Mouse (Mus musculus) C2C12 (cell line): ENCODE results near the gene Nav2. TPM values are rescaled to one million over a fixed set of nuclear protein-coding genes. Genes with fewer than 3 reads are reported as not detected.
A peak's percentile ranks its signal among the peaks of the same experiment; 100 is the strongest.

Source experiments
- H3K27me3 ChIP-seq: one replicate; pipeline ENCODE4 v1.6.1; 2011; ENCODE audit not compliant: control insufficient read depth, insufficient read depth, insufficient read length
- H3K36me3 ChIP-seq: one replicate; pipeline ENCODE4 v1.6.1; 2011; ENCODE audit not compliant: control insufficient read depth, insufficient read depth
- H3K4me3 ChIP-seq: one replicate; pipeline ENCODE4 v1.5.1; 2011; ENCODE audit warnings: mild to moderate bottlenecking, control low read depth; ENCODE audit not compliant: poor library complexity, insufficient read depth, severe bottlenecking
- H3K79me2 ChIP-seq: one replicate; pipeline ENCODE4 v1.6.1; 2011; ENCODE audit not compliant: control insufficient read depth, insufficient read depth
- H3K79me3 ChIP-seq: one replicate; pipeline ENCODE4 v1.6.1; 2011; ENCODE audit warnings: low read depth, control low read depth
- H3ac ChIP-seq: one replicate; pipeline ENCODE3; 2011; ENCODE audit warnings: low read depth; ENCODE audit not compliant: control insufficient read depth, insufficient read length
- CEBPB ChIP-seq: IDR thresholded peaks from one replicate; pipeline ENCODE4 v1.6.1; 2011; ENCODE audit warnings: low read depth, mild to moderate bottlenecking, control low read depth, moderate library complexity
- CTCF ChIP-seq: IDR thresholded peaks from one replicate; pipeline ENCODE4 v1.5.1; 2011; ENCODE audit not compliant: control insufficient read depth, insufficient read depth, insufficient read length
- FOSL1 ChIP-seq: IDR thresholded peaks from one replicate; pipeline ENCODE4 v1.8.0; 2011; ENCODE audit warnings: mild to moderate bottlenecking, low read length; ENCODE audit not compliant: poor library complexity, insufficient read depth, severe bottlenecking
- MAX ChIP-seq: IDR thresholded peaks from one replicate; pipeline ENCODE4 v1.6.1; 2011; ENCODE audit warnings: mild to moderate bottlenecking, control low read depth
- MYOD1 ChIP-seq: IDR thresholded peaks from one replicate; pipeline ENCODE4 v1.6.1; 2011; ENCODE audit warnings: low read depth; ENCODE audit not compliant: control insufficient read depth, insufficient read length
- MYOG ChIP-seq: IDR thresholded peaks from one replicate; pipeline ENCODE4 v1.6.1; 2011; ENCODE audit not compliant: control insufficient read depth, insufficient read length; ENCODE audit errors: extremely low read depth
- USF1 ChIP-seq: IDR thresholded peaks from one replicate; pipeline ENCODE4 v1.6.1; 2011; ENCODE audit warnings: low read depth, mild to moderate bottlenecking, control low read depth, moderate library complexity
- polyA plus RNA-seq: library from polyadenylated mRNA; unstranded; fragments of >200 nt; fragmentation: generic; extraction: Trizol; gene quantifications from one replicate; pipeline ENCODE4 v1.2.1, GENCODE M21; 2012; ENCODE audit warnings: missing spikeins

Nav2 gene
- polyA plus RNA-seq, 1 experiment = 4.7 TPM

DNA sequence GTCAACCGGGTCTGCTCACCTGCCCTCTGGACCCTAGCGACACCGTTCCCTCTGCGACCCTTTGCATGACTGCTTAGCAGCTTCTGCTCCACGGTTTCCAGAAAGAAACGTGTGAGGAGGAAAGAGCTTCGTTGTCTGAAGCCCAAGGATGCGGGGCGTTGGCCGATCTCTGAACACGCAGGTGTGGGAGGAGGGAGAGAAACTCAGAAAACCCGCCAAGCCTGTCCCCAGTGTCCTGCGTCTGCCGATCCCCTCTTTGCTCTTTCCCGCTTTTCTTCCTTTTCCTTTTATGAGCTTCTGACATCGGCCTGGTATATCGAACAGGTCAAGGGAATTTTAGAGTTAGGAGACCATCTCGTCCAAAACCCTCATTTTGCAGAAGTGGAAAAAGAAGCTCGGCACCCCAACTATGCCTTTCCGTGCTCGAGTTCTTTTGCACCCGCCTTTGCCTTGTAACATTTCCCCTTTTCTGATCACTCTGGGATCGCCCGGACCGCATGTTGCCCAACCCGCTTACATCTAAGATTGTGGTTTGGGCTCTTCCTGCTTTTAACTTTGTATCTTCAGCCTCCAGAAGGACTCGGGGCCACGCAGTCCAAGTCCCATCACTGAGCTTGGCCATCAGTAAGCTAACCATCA, 26.4 kb upstream of the Nav2 start:
- H3K27me3 ChIP-seq = no peaks in the 10 kb centered on the region
- peak overlapping the region; percentile 73 for H3K4me3 ChIP-seq
- H3ac ChIP-seq = peak overlapping the region; percentile 79
- TF ChIP-seq CEBPB (peak; percentile 38), MYOG (no peak), FOSL1 (no peak)
- peaks cover 33% of the 10 kb centered on the region for H3K79me3 ChIP-seq
- H3K79me2 ChIP-seq = peaks cover 48% of the 10 kb centered on the region
- peaks cover 24% of the 10 kb centered on the region for H3K36me3 ChIP-seq

GRCm38 (mm10) chr7:48883525-48884265, 24.8 kb upstream of the Nav2 start:
- peaks cover 12% of the 10 kb centered on the region for H3K36me3 ChIP-seq
- peak; percentile 96 for TF ChIP-seq MYOD1
- TF ChIP-seq CEBPB = peak; percentile 81
- TF ChIP-seq MYOG = no peak

DNA sequence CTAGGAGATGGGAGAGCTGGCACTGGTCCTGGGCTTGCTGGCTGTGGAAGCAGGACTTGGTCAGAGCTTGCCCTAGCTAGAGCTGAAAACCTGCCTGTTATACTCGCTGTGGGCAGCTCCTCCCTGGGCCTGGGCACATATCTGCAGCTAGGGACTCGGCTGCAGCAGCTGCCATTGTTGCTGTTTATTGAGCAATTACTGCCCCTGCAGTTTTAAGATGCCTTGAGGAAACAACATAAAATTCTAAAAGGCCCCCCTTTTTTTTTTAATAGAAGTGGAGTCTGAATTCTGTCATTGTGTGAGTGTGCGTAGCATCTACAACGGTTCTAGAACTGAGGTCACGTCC, 24.3 kb upstream of the Nav2 start:
- no peak for TF ChIP-seq MAX
- TF ChIP-seq USF1 = no peak
- Histone ChIP-seq H3K27me3 (no peaks in the 10 kb centered on the region), H3K79me2 (peaks cover 28% of the 10 kb centered on the region), H3K4me3 (no peak overlapping the region), H3ac (no peak overlapping the region), H3K36me3 (peaks cover 7% of the 10 kb centered on the region), H3K79me3 (peaks cover 16% of the 10 kb centered on the region)

More at GRCm38 (mm10) chr7:48883525-48884265, 24.8 kb upstream of the Nav2 start:
- Histone ChIP-seq H3K4me3 (no peak overlapping the region), H3K79me2 (peaks cover 33% of the 10 kb centered on the region), H3K27me3 (no peaks in the 10 kb centered on the region), H3ac (no peak overlapping the region), H3K79me3 (peaks cover 21% of the 10 kb centered on the region)

DNA sequence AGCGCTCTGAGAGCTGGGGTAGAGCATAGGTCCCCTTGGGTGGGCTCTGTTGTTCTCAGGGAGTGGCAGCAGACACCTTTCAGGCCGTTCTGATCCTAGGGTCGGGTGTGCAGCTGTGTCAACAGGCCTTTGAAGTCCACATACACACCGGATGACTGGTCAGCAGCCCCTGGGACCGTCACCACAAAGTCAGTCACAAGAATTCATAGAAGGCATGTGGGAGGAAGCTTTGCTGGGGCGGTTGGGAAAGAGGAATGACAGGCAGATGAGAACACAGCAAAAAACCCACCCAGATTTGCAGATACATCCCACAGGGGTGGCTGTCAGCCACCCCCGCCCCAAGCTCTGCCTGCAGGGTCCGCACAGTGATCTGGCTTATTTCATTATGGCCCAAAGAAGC, 20.5 kb upstream of the Nav2 start:
- H3K79me3 ChIP-seq = no peaks in the 10 kb centered on the region
- TF ChIP-seq CEBPB (peak; percentile 64), MYOG (no peak), MYOD1 (peak; percentile 90), MAX (no peak), USF1 (no peak)
- peak overlapping the region; percentile 19 for H3ac ChIP-seq
- H3K4me3 ChIP-seq = no peak overlapping the region
- peaks cover under 1% of the 10 kb centered on the region for H3K79me2 ChIP-seq
- no peaks in the 10 kb centered on the region for H3K27me3 ChIP-seq
- H3K36me3 ChIP-seq = no peaks in the 10 kb centered on the region

- H3K27me3 ChIP-seq = no peaks in the 10 kb centered on the region
- no peak overlapping the region for H3K4me3 ChIP-seq
- peak; percentile 35 for TF ChIP-seq MYOD1
- no peak for TF ChIP-seq MAX
- no peaks in the 10 kb centered on the region for H3K79me3 ChIP-seq
- H3K36me3 ChIP-seq = no peaks in the 10 kb centered on the region
- H3K79me2 ChIP-seq = no peaks in the 10 kb centered on the region
- H3ac ChIP-seq = no peak overlapping the region
Measured at GRCm38 (mm10) chr7:48888751-48889150, 19.8 kb upstream of the Nav2 start.

GRCm38 (mm10) chr7:48891029-48891428, 17.5 kb upstream of the Nav2 start:
- Histone ChIP-seq H3K36me3 (no peaks in the 10 kb centered on the region), H3ac (no peak overlapping the region), H3K27me3 (no peaks in the 10 kb centered on the region), H3K79me3 (no peaks in the 10 kb centered on the region), H3K79me2 (no peaks in the 10 kb centered on the region), H3K4me3 (no peak overlapping the region)
- TF ChIP-seq MYOG = no peak
- no peak for TF ChIP-seq CEBPB
- no peak for TF ChIP-seq MAX
- no peak for TF ChIP-seq MYOD1

GRCm38 (mm10) chr7:48893093-48893492, 15.4 kb upstream of the Nav2 start:
- Histone ChIP-seq H3K4me3 (no peak overlapping the region), H3K79me2 (no peaks in the 10 kb centered on the region), H3ac (no peak overlapping the region), H3K79me3 (no peaks in the 10 kb centered on the region), H3K27me3 (no peaks in the 10 kb centered on the region), H3K36me3 (no peaks in the 10 kb centered on the region)
- TF ChIP-seq CTCF (no peak), MAX (no peak), MYOD1 (no peak), MYOG (no peak), CEBPB (no peak), USF1 (no peak), FOSL1 (no peak)
